ENCODE assay signal across 8 mouse cellular contexts in genomic region chr16:38713404-38714258, GRCm38 (mm10). TPM values are rescaled to one million over a fixed set of nuclear protein-coding genes. Genes with fewer than 3 reads are reported as not detected.
DNase-seq lines count a peak whose midpoint lies in the region; ATAC-seq lines count a peak whose summit lies in the region.

No protein-coding gene starts in this region.

- no peak for DNase-seq in kidney, adult 9 months
- peak; percentile 17 for DNase-seq in adipocyte (ENCODE audit: low spot score)
- peak; percentile 70 for DNase-seq in mesoderm, embryonic 11.5 days (ENCODE audit: low read depth, low spot score)
- DNase-seq in B cell, adult 2 months = no peak
- DNase-seq in layer of hippocampus, postnatal 10 days (ENCODE audit: low spot score in 2 of 2) = no peak
- no peak for DNase-seq in layer of hippocampus, postnatal 36 days

- 14% methylated on average over 17 of the region's 17 CpGs for WGBS in kidney, embryonic 14.5 days
- WGBS in hindbrain, embryonic 12.5 days = 30% methylated on average over 17 of the region's 17 CpGs

- H3K9me3 ChIP-seq in kidney, embryonic 14.5 days (ENCODE audit: control insufficient read depth, low read length) = no peaks in the 10 kb centered on the region
- H3K9me3 ChIP-seq in hindbrain, embryonic 12.5 days (replicated peaks) = no peaks in the 10 kb centered on the region

- H3K9ac ChIP-seq in kidney, embryonic 14.5 days (ENCODE audit: low read depth, low read length) = peak overlapping the region; percentile 77
- H3K9ac ChIP-seq in hindbrain, embryonic 12.5 days = peak overlapping the region; percentile 77

- peak overlapping the region; percentile 76 for H3K4me2 ChIP-seq in kidney, embryonic 14.5 days (replicated peaks; ENCODE audit: low read depth, low read length)
- peak overlapping the region; percentile 84 for H3K4me2 ChIP-seq in hindbrain, embryonic 12.5 days (replicated peaks)

- H3K4me1 ChIP-seq in kidney, embryonic 14.5 days (ENCODE audit: control insufficient read depth, insufficient read depth, low read length) = peaks cover 10% of the 10 kb centered on the region; the same call in 1 of the 2 replicates
- H3K4me1 ChIP-seq in hindbrain, embryonic 12.5 days = peaks cover 12% of the 10 kb centered on the region

- H3K4me3 ChIP-seq in kidney, embryonic 14.5 days (ENCODE audit: low read length) = peak overlapping the region; percentile 62
- peak overlapping the region; percentile 68 for H3K4me3 ChIP-seq in hindbrain, embryonic 12.5 days

- H3K36me3 ChIP-seq in kidney, embryonic 14.5 days (ENCODE audit: control insufficient read depth, insufficient read depth, low read length) = no peaks in the 10 kb centered on the region
- H3K36me3 ChIP-seq in hindbrain, embryonic 12.5 days = no peaks in the 10 kb centered on the region

- ATAC-seq in kidney, embryonic 14.5 days (ENCODE audit: low FRiP score, low TSS enrichment) = peak; percentile 73
- peak; percentile 68 for ATAC-seq in hindbrain, embryonic 12.5 days (ENCODE audit: low FRiP score)

- peak overlapping the region; percentile 88 for H3K27ac ChIP-seq in kidney, embryonic 14.5 days (ENCODE audit: low read depth, low read length)
- H3K27ac ChIP-seq in hindbrain, embryonic 12.5 days = peak overlapping the region; percentile 76

- H3K27me3 ChIP-seq in kidney, embryonic 14.5 days (ENCODE audit: control insufficient read depth, insufficient read depth, low read length) = no peaks in the 10 kb centered on the region
- H3K27me3 ChIP-seq in hindbrain, embryonic 12.5 days = peaks cover 4% of the 10 kb centered on the region; the same call in 1 of the 2 replicates

RNA-seq across cellular contexts. Expression of gene Arhgap31, which starts 0.6 kb away (rescaled TPM):
- 7.3 and 10.0 TPM in 2 replicates for polyA plus RNA-seq in kidney, embryonic 14.5 days (2014; fragmentation: Nextera tagmentation; extraction: Ambion mirVana)
- polyA plus RNA-seq in hindbrain, embryonic 12.5 days (2016; fragmentation: Nextera tagmentation; extraction: Ambion mirVana) = 13.9 and 15.4 TPM in 2 replicates
- 10 to 100 TPM; 21.1 to 24.2 TPM for total RNA-seq in layer of hippocampus, postnatal 10 days (2021)
- 10 to 100 TPM; 16.7 to 20.1 TPM for total RNA-seq in layer of hippocampus, postnatal 36 days (2021)

RNA-seq across cellular contexts. Expression of gene B4galt4, which starts 28.4 kb away (rescaled TPM):
- 24.5 and 32.7 TPM in 2 replicates for polyA plus RNA-seq in kidney, embryonic 14.5 days (2014; fragmentation: Nextera tagmentation; extraction: Ambion mirVana)
- polyA plus RNA-seq in hindbrain, embryonic 12.5 days (2016; fragmentation: Nextera tagmentation; extraction: Ambion mirVana) = 29.9 and 33.4 TPM in 2 replicates
- total RNA-seq in layer of hippocampus, postnatal 10 days (2021) = 10 to 100 TPM; 27.7 to 31.2 TPM
- 10 to 100 TPM; 29.8 to 38.8 TPM for total RNA-seq in layer of hippocampus, postnatal 36 days (2021)

Comparison
In these comparisons a context has a peak if more than half of its experiments do, and no peak if none do; other contexts are left out.
1. DNase-seq: peak in adipocyte (single experiment) and mesoderm, embryonic 11.5 days (single experiment); none in kidney, adult 9 months (single experiment), B cell, adult 2 months (0 of 2), layer of hippocampus, postnatal 10 days (0 of 2) and layer of hippocampus, postnatal 36 days (0 of 2).